Mouse (Mus musculus) lung, adult 2 months (tissue): ENCODE results near the gene Setd5. TPM values are rescaled to one million over a fixed set of nuclear protein-coding genes. Genes with fewer than 3 reads are reported as not detected.

Experiments used
- DNase-seq: peaks from one replicate; pipeline ENCODE4 v3.0.0; 2022
- H3K4me1 ChIP-seq: fragments of 200-500 bp; 2 replicates; pipeline ENCODE4 v1.6.1; 2011; ENCODE audit warnings: low read length; ENCODE audit not compliant: control insufficient read depth, insufficient read depth
- H3K4me3 ChIP-seq: fragments of 200-500 bp; replicated peaks from 2 replicates; pipeline ENCODE3; 2011; ENCODE audit warnings: low read depth, mild to moderate bottlenecking, control low read depth, low read length; ENCODE audit errors: extremely low read depth
- CTCF ChIP-seq: fragments of 200-500 bp; IDR thresholded peaks from 2 replicates; pipeline ENCODE4 v1.5.1; 2011; ENCODE audit warnings: mild to moderate bottlenecking, low read length, control low read depth; ENCODE audit not compliant: insufficient read depth
- POLR2A ChIP-seq: fragments of 200-500 bp; IDR thresholded peaks from 2 replicates; pipeline ENCODE4 v1.6.1; 2011; ENCODE audit warnings: low read depth, mild to moderate bottlenecking, control low read depth, low read length, borderline replicate concordance; ENCODE audit errors: extremely low read depth
- WGBS: fragments of 180-500 bp; shearing (Covaris S2); methylation state at CpG from one replicate; pipeline ENCODE4 v1.1.7; 2018; 5-methylcytosine and 5-hydroxymethylcytosine counted together
- polyA plus RNA-seq: library from polyadenylated mRNA; depleted of rRNA; stranded (reverse); fragments of >200 nt; gene quantifications from 2 replicates; pipeline ENCODE4 v1.2.3, GENCODE M21; 2012

Gene Setd5
- polyA plus RNA-seq, 1 experiment, result 30.6 TPM

- 81% methylated on average over 6 of the region's 6 CpGs for WGBS
- DNase-seq, result no peak
- H3K4me1 ChIP-seq, result no peaks in the 10 kb centered on the region
- no peak overlapping the region for H3K4me3 ChIP-seq
- TF ChIP-seq POLR2A (no peak), CTCF (no peak)
These were observed 77.7 kb downstream of the Setd5 start for GRCm38 (mm10) chr6:113154886-113155285.

GRCm38 (mm10) chr6:113156064-113156463, 78.9 kb downstream of the Setd5 start:
- TF ChIP-seq POLR2A (no peak), CTCF (no peak)
- no peaks in the 10 kb centered on the region for H3K4me1 ChIP-seq
- no peak overlapping the region for H3K4me3 ChIP-seq
- 91% methylated on average over 4 of the region's 4 CpGs for WGBS
- no peak for DNase-seq

- no peaks in the 10 kb centered on the region for H3K4me1 ChIP-seq
- WGBS, result 97% methylated on average over 10 of the region's 10 CpGs
- H3K4me3 ChIP-seq, result no peak overlapping the region
- no peak for DNase-seq
- TF ChIP-seq CTCF (no peak), POLR2A (no peak)
These were observed 82.9 kb downstream of the Setd5 start for GRCm38 (mm10) chr6:113160106-113160505.

GRCm38 (mm10) chr6:113161982-113162381, 84.8 kb downstream of the Setd5 start:
- DNase-seq, result no peak
- TF ChIP-seq CTCF, result no peak
- no peak for TF ChIP-seq POLR2A
- 87% methylated on average over 1 of the region's 1 CpGs for WGBS
- H3K4me1 ChIP-seq, result no peaks in the 10 kb centered on the region
- no peak overlapping the region for H3K4me3 ChIP-seq

- no peak for TF ChIP-seq CTCF
- Histone ChIP-seq H3K4me1 (no peaks in the 10 kb centered on the region), H3K4me3 (no peak overlapping the region)
- no peak for DNase-seq
These were observed 86.3 kb downstream of the Setd5 start for GRCm38 (mm10) chr6:113163513-113163912.

- peak overlapping the region; percentile 24 for H3K4me3 ChIP-seq
- WGBS, result 40% methylated on average over 17 of the region's 17 CpGs
- H3K4me1 ChIP-seq, result no peaks in the 10 kb centered on the region
- DNase-seq, result peak; percentile 78
- no peak for TF ChIP-seq POLR2A
- TF ChIP-seq CTCF, result no peak
These were observed 89.6 kb downstream of the Setd5 start for GRCm38 (mm10) chr6:113166661-113167251.

GRCm38 (mm10) chr6:113168316-113168975, 91.3 kb downstream of the Setd5 start:
- WGBS, result 88% methylated on average over 7 of the region's 7 CpGs
- Histone ChIP-seq H3K4me1 (no peaks in the 10 kb centered on the region), H3K4me3 (no peak overlapping the region)
- DNase-seq, result no peak
- TF ChIP-seq POLR2A (no peak), CTCF (no peak)

- TF ChIP-seq POLR2A (no peak), CTCF (no peak)
- no peaks in the 10 kb centered on the region for H3K4me1 ChIP-seq
- WGBS, result 52% methylated on average over 3 of the region's 3 CpGs
- H3K4me3 ChIP-seq, result no peak overlapping the region
- no peak for DNase-seq
These were observed 92.7 kb downstream of the Setd5 start for GRCm38 (mm10) chr6:113169852-113170251.

GRCm38 (mm10) chr6:113170651-113171050, 93.5 kb downstream of the Setd5 start:
- Histone ChIP-seq H3K4me3 (no peak overlapping the region), H3K4me1 (no peaks in the 10 kb centered on the region)
- DNase-seq, result no peak
- no peak for TF ChIP-seq POLR2A
- TF ChIP-seq CTCF, result no peak
- 87% methylated on average over 8 of the region's 8 CpGs for WGBS

- TF ChIP-seq CTCF (no peak), POLR2A (no peak)
These were observed 94.8 kb downstream of the Setd5 start for GRCm38 (mm10) chr6:113172011-113172410.

More at GRCm38 (mm10) chr6:113172011-113172410, 94.8 kb downstream of the Setd5 start:
- DNase-seq, result no peak
- no peak overlapping the region for H3K4me3 ChIP-seq
- H3K4me1 ChIP-seq, result no peaks in the 10 kb centered on the region
